Mouse (Mus musculus): ENCODE measurements around the gene Zp3. TPM values are rescaled to one million over a fixed set of nuclear protein-coding genes. Genes with fewer than 3 reads are reported as not detected.

The Zp3 gene
- polyA plus RNA-seq, 1 experiment from 2014 or later = 0.13 TPM

DNA sequence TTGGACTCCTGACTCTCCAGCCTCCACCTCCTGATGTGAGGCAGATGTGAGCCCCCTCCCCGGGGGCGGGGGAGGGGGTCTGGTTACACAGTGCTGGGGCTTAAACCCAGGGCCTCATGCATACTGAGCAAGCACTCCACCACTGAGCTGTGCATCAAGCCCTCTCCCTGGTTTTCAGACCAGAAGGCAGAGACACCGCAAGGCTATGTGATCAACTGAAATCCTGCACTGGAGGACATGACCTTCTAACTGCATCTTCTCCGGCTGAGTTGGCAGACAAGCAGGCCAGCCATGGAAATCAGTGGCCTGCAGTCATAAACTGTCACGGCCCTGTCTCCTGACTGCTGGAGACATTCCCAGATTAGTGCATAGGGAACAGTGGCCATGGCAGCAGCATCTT lies 39.3 kb upstream of the Zp3 start:
- Histone ChIP-seq H3K9ac (ENCODE audit: low read length) (no peak overlapping the region), H3K4me1 (ENCODE audit: control insufficient read depth, insufficient read depth, low read length) (no peaks in the 10 kb centered on the region), H3K4me2 (ENCODE audit: low read length) (no peak overlapping the region), H3K36me3 (ENCODE audit: control insufficient read depth, insufficient read depth, low read length) (no peaks in the 10 kb centered on the region), H3K9me3 (replicated peaks; ENCODE audit: control insufficient read depth, low read length) (no peaks in the 10 kb centered on the region), H3K27ac (ENCODE audit: low read depth, low read length) (no peak overlapping the region), H3K27me3 (replicated peaks; ENCODE audit: control insufficient read depth, insufficient read depth, low read length) (no peaks in the 10 kb centered on the region), H3K4me3 (ENCODE audit: low read depth, low read length) (no peak overlapping the region)
- no peak for DNase-seq (ENCODE audit: low spot score)
- ATAC-seq = no peak
- WGBS = 75% methylated on average over 5 of the region's 5 CpGs

DNA sequence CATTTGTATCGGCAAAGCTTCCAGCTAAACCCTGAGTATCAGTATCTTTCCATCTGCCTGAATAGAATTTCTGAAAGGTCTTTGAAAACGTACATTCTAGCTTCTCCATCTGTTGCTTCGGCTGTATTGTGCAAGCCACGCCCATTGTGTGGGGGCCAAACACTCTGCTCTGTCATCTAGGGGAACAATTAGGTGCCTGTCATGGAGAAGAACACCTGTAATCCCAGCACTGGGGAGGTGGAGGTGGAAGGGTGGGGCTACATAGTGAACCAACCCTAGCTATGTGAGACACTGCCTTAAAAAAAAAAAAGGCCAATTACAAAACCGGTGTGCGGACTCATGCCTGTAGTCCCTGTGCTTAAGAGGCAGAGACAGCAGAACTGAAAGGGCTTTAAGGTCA lies 37.2 kb upstream of the Zp3 start:
- Histone ChIP-seq H3K27ac (ENCODE audit: low read depth, low read length) (no peak overlapping the region), H3K36me3 (ENCODE audit: control insufficient read depth, insufficient read depth, low read length) (no peaks in the 10 kb centered on the region), H3K4me2 (ENCODE audit: low read length) (no peak overlapping the region), H3K4me3 (ENCODE audit: low read depth, low read length) (no peak overlapping the region), H3K4me1 (ENCODE audit: control insufficient read depth, insufficient read depth, low read length) (peaks cover 5% of the 10 kb centered on the region; the same call in 1 of the 2 replicates), H3K9ac (ENCODE audit: low read length) (no peak overlapping the region), H3K27me3 (replicated peaks; ENCODE audit: control insufficient read depth, insufficient read depth, low read length) (no peaks in the 10 kb centered on the region), H3K9me3 (replicated peaks; ENCODE audit: control insufficient read depth, low read length) (no peaks in the 10 kb centered on the region)
- ATAC-seq = no peak
- WGBS = 67% methylated on average over 6 of the region's 6 CpGs
- DNase-seq (ENCODE audit: low spot score) = no peak

DNA sequence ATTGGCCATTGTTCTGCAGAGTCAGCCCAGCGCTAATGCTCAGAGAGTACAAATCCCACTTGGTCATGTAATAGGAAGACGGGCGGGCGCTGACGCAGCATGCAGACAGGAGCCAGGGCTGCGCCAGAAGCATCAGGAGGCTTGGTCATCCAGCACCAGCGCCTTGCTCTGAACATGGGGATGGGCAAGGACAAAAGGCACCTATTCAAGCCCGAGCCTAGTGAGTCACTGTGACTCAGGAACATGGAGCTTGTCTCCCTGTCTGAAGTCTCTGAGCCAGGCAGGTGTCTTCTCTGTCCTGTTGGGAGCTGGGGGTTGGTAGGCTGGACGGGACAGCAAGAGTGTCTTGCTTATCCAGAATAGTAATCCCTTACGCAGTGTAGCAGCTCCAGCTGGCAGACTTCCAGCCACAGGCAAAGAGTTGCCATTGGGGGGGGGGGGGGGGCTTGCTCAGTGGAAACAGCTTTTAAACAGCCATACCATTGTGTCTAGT lies 33.9 kb upstream of the Zp3 start:
- peak overlapping the region; percentile 14; the same call in 1 of the 2 replicates for H3K4me2 ChIP-seq (ENCODE audit: low read length)
- peaks cover 5% of the 10 kb centered on the region; the same call in 1 of the 2 replicates for H3K4me1 ChIP-seq (ENCODE audit: control insufficient read depth, insufficient read depth, low read length)
- peak overlapping the region; percentile 37; the same call in 1 of the 2 replicates for H3K9ac ChIP-seq (ENCODE audit: low read length)
- peak; percentile 67 for DNase-seq (ENCODE audit: low spot score)
- no peaks in the 10 kb centered on the region for H3K27me3 ChIP-seq (replicated peaks; ENCODE audit: control insufficient read depth, insufficient read depth, low read length)
- ATAC-seq = peak; percentile 42; the same call in 1 of the 2 replicates
- no peaks in the 10 kb centered on the region for H3K36me3 ChIP-seq (ENCODE audit: control insufficient read depth, insufficient read depth, low read length)
- WGBS = 49% methylated on average over 10 of the region's 10 CpGs
- H3K4me3 ChIP-seq (ENCODE audit: low read depth, low read length) = no peak overlapping the region
- no peaks in the 10 kb centered on the region for H3K9me3 ChIP-seq (replicated peaks; ENCODE audit: control insufficient read depth, low read length)
- H3K27ac ChIP-seq (ENCODE audit: low read depth, low read length) = peak overlapping the region; percentile 36; the same call in 1 of the 2 replicates

DNA sequence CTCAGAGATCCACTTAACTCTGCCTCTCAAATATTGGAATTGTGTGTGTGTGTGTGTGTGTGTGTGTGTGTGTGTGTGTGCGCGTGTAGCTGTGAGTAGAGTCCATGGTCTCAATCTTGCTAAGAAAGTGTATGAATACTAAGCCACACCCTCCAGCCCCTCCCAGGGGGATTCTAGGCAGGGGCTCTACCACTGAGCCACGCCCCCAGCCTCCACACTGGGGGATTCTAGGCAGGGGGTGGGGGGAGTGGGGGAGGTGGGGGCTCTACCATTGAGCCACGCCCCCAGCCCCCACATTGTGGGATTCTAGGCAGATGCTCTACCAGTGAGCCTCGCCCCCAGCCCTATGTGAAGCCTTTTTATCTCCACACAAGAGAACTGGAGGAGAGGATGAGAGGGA lies 33.3 kb upstream of the Zp3 start:
- no peak overlapping the region for H3K4me3 ChIP-seq (ENCODE audit: low read depth, low read length)
- DNase-seq (ENCODE audit: low spot score) (no peak), ATAC-seq (no peak)
- H3K9ac ChIP-seq (ENCODE audit: low read length) = no peak overlapping the region
- no peaks in the 10 kb centered on the region for H3K9me3 ChIP-seq (replicated peaks; ENCODE audit: control insufficient read depth, low read length)
- no peaks in the 10 kb centered on the region for H3K36me3 ChIP-seq (ENCODE audit: control insufficient read depth, insufficient read depth, low read length)
- no peak overlapping the region for H3K4me2 ChIP-seq (ENCODE audit: low read length)
- H3K4me1 ChIP-seq (ENCODE audit: control insufficient read depth, insufficient read depth, low read length) = peaks cover 5% of the 10 kb centered on the region; the same call in 1 of the 2 replicates
- 89% methylated on average over 5 of the region's 5 CpGs for WGBS
- no peak overlapping the region for H3K27ac ChIP-seq (ENCODE audit: low read depth, low read length)
- no peaks in the 10 kb centered on the region for H3K27me3 ChIP-seq (replicated peaks; ENCODE audit: control insufficient read depth, insufficient read depth, low read length)

- no peaks in the 10 kb centered on the region for H3K27me3 ChIP-seq (replicated peaks; ENCODE audit: control insufficient read depth, insufficient read depth, low read length)
- H3K27ac ChIP-seq (ENCODE audit: low read depth, low read length) = no peak overlapping the region
- no peak overlapping the region for H3K9ac ChIP-seq (ENCODE audit: low read length)
- ATAC-seq = no peak
- 87% methylated on average over 11 of the region's 11 CpGs for WGBS
- H3K36me3 ChIP-seq (ENCODE audit: control insufficient read depth, insufficient read depth, low read length) = no peaks in the 10 kb centered on the region
- no peak for DNase-seq (ENCODE audit: low spot score)
- H3K4me3 ChIP-seq (ENCODE audit: low read depth, low read length) = no peak overlapping the region
- H3K9me3 ChIP-seq (replicated peaks; ENCODE audit: control insufficient read depth, low read length) = no peaks in the 10 kb centered on the region
- H3K4me2 ChIP-seq (ENCODE audit: low read length) = no peak overlapping the region
- peaks cover 3% of the 10 kb centered on the region; the same call in 1 of the 2 replicates for H3K4me1 ChIP-seq (ENCODE audit: control insufficient read depth, insufficient read depth, low read length)
Measured at GRCm38 (mm10) chr5:135950710-135951412, 29.0 kb upstream of the Zp3 start.

GRCm38 (mm10) chr5:135951660-135952059 lies 28.2 kb upstream of the Zp3 start:
- WGBS = 93% methylated on average over 2 of the region's 2 CpGs
- no peak for DNase-seq (ENCODE audit: low spot score)
- no peak overlapping the region for H3K4me3 ChIP-seq (ENCODE audit: low read depth, low read length)

GRCm38 (mm10) chr5:135952830-135953229 lies 27.1 kb upstream of the Zp3 start:
- ATAC-seq (no peak), DNase-seq (ENCODE audit: low spot score) (no peak)
- no peak overlapping the region for H3K27ac ChIP-seq (ENCODE audit: low read depth, low read length)
- H3K4me1 ChIP-seq (ENCODE audit: control insufficient read depth, insufficient read depth, low read length) = 0 out of 2 replicates have a peak, but pooled peaks cover 5% of the 10 kb centered on the region
- no peak overlapping the region for H3K4me2 ChIP-seq (ENCODE audit: low read length)
- H3K4me3 ChIP-seq (ENCODE audit: low read depth, low read length) = no peak overlapping the region
- H3K9ac ChIP-seq (ENCODE audit: low read length) = no peak overlapping the region
- no peaks in the 10 kb centered on the region for H3K36me3 ChIP-seq (ENCODE audit: control insufficient read depth, insufficient read depth, low read length)
- no peaks in the 10 kb centered on the region for H3K9me3 ChIP-seq (replicated peaks; ENCODE audit: control insufficient read depth, low read length)
- 93% methylated on average over 2 of the region's 2 CpGs for WGBS
- no peaks in the 10 kb centered on the region for H3K27me3 ChIP-seq (replicated peaks; ENCODE audit: control insufficient read depth, insufficient read depth, low read length)

More at GRCm38 (mm10) chr5:135951660-135952059, 28.2 kb upstream of the Zp3 start:
- H3K9ac ChIP-seq (ENCODE audit: low read length) = no peak overlapping the region
- H3K9me3 ChIP-seq (replicated peaks; ENCODE audit: control insufficient read depth, low read length) = no peaks in the 10 kb centered on the region
- ATAC-seq = no peak
- no peaks in the 10 kb centered on the region for H3K36me3 ChIP-seq (ENCODE audit: control insufficient read depth, insufficient read depth, low read length)
- H3K27ac ChIP-seq (ENCODE audit: low read depth, low read length) = no peak overlapping the region
- H3K4me1 ChIP-seq (ENCODE audit: control insufficient read depth, insufficient read depth, low read length) = 0 out of 2 replicates have a peak, but pooled peaks cover under 1% of the 10 kb centered on the region
- no peaks in the 10 kb centered on the region for H3K27me3 ChIP-seq (replicated peaks; ENCODE audit: control insufficient read depth, insufficient read depth, low read length)
- H3K4me2 ChIP-seq (ENCODE audit: low read length) = no peak overlapping the region

- Histone ChIP-seq H3K27me3 (replicated peaks; ENCODE audit: control insufficient read depth, insufficient read depth, low read length) (no peaks in the 10 kb centered on the region), H3K4me1 (ENCODE audit: control insufficient read depth, insufficient read depth, low read length) (peaks cover 5% of the 10 kb centered on the region; the same call in 1 of the 2 replicates), H3K4me3 (ENCODE audit: low read depth, low read length) (peak overlapping the region; percentile 29; the same call in 1 of the 2 replicates), H3K9ac (ENCODE audit: low read length) (no peak overlapping the region; the same call in 1 of the 2 replicates), H3K36me3 (ENCODE audit: control insufficient read depth, insufficient read depth, low read length) (no peaks in the 10 kb centered on the region), H3K27ac (ENCODE audit: low read depth, low read length) (no peak overlapping the region; the same call in 1 of the 2 replicates), H3K4me2 (ENCODE audit: low read length) (peak overlapping the region; percentile 51), H3K9me3 (replicated peaks; ENCODE audit: control insufficient read depth, low read length) (no peaks in the 10 kb centered on the region)
- DNase-seq (ENCODE audit: low spot score) (no peak), ATAC-seq (no peak)
- WGBS = 86% methylated on average over 9 of the region's 9 CpGs
Measured at GRCm38 (mm10) chr5:135956300-135957206, 23.3 kb upstream of the Zp3 start.
